ENCODE assay signal across 16 mouse cellular contexts in genomic region chr11:95340259-95340658, GRCm38 (mm10). TPM values are rescaled to one million over a fixed set of nuclear protein-coding genes. Genes with fewer than 3 reads are reported as not detected.
DNase-seq lines count a peak whose midpoint lies in the region; ATAC-seq and TF ChIP-seq lines count a peak whose summit lies in the region.
"Had no signal": no experiment of that assay in that cellular context is flagged by ENCODE, and none has a peak within 500 bp of the region (broad histone marks: within the 10 kb centered on the region; RNA-seq: fewer than 3 reads in every experiment).

No protein-coding gene starts in this region.

- H3K27me3 ChIP-seq in heart, embryonic 12.5 days (replicated peaks), result no peaks in the 10 kb centered on the region
- H3K27me3 ChIP-seq in lung, postnatal 0 days (replicated peaks; ENCODE audit: insufficient read depth, low read length), result no peaks in the 10 kb centered on the region
- no peaks in the 10 kb centered on the region for H3K27me3 ChIP-seq in limb, embryonic 12.5 days
- no peaks in the 10 kb centered on the region for H3K27me3 ChIP-seq in neural tube, embryonic 12.5 days (replicated peaks)

- no peak for TF ChIP-seq EP300 in lung, postnatal 0 days (IDR thresholded peaks at IDR 0.05)

- WGBS in heart, embryonic 12.5 days, result 65% methylated on average over 1 of the region's 1 CpGs
- 45% methylated on average over 1 of the region's 1 CpGs for WGBS in lung, postnatal 0 days
- 72% methylated on average over 1 of the region's 1 CpGs for WGBS in lung, adult 2 months
- WGBS in limb, embryonic 12.5 days, result 23% methylated on average over 1 of the region's 1 CpGs
- 66% methylated on average over 1 of the region's 1 CpGs for WGBS in neural tube, embryonic 12.5 days

- no peaks in the 10 kb centered on the region for H3K36me3 ChIP-seq in heart, embryonic 12.5 days
- no peaks in the 10 kb centered on the region for H3K36me3 ChIP-seq in lung, postnatal 0 days (ENCODE audit: insufficient read depth, low read length)
- no peaks in the 10 kb centered on the region for H3K36me3 ChIP-seq in limb, embryonic 12.5 days
- no peaks in the 10 kb centered on the region for H3K36me3 ChIP-seq in neural tube, embryonic 12.5 days
- H3K36me3 ChIP-seq: forebrain, embryonic 15.5 days had no signal

- H3K27ac ChIP-seq in heart, embryonic 12.5 days (ENCODE audit: poor library complexity, severe bottlenecking), result peak overlapping the region; percentile 72; the same call in 1 of the 2 replicates
- H3K27ac ChIP-seq in lung, postnatal 0 days (ENCODE audit: low read length), result no peak overlapping the region
- peak overlapping the region; percentile 51; the same call in 1 of the 2 replicates for H3K27ac ChIP-seq in limb, embryonic 12.5 days
- no peak overlapping the region for H3K27ac ChIP-seq in neural tube, embryonic 12.5 days
- H3K27ac ChIP-seq: forebrain, embryonic 15.5 days; kidney, postnatal 0 days had no signal

- no peak for TF ChIP-seq POLR2A in lung, adult 2 months (IDR thresholded peaks at IDR 0.05; ENCODE audit: borderline replicate concordance, extremely low read depth, low read depth, low read length)

- H3K4me2 ChIP-seq in heart, embryonic 12.5 days, result peak overlapping the region; percentile 53; the same call in 1 of the 2 replicates
- 0 out of 2 replicates have a peak overlapping the region, but pooled peaks have one; percentile 6 for H3K4me2 ChIP-seq in lung, postnatal 0 days (replicated peaks; ENCODE audit: low read depth, low read length)
- H3K4me2 ChIP-seq in limb, embryonic 12.5 days, result peak overlapping the region; percentile 75; the same call in 1 of the 2 replicates
- H3K4me2 ChIP-seq in neural tube, embryonic 12.5 days (replicated peaks), result peak overlapping the region; percentile 91; the same call in 1 of the 2 replicates
- H3K4me2 ChIP-seq: forebrain, embryonic 15.5 days had no signal

- intact Hi-C loops in heart, postnatal 36 days (cut with DNase I), result no loop called here

- peak overlapping the region; percentile 92 for H3K4me3 ChIP-seq in heart, embryonic 12.5 days
- H3K4me3 ChIP-seq in lung, postnatal 0 days (ENCODE audit: low read depth, low read length), result no peak overlapping the region
- no peak overlapping the region for H3K4me3 ChIP-seq in lung, adult 2 months (replicated peaks; ENCODE audit: extremely low read depth, low read depth, low read length)
- H3K4me3 ChIP-seq in limb, embryonic 12.5 days (replicated peaks), result no peak overlapping the region; the same call in 1 of the 2 replicates
- no peak overlapping the region for H3K4me3 ChIP-seq in neural tube, embryonic 12.5 days
- H3K4me3 ChIP-seq: forebrain, embryonic 15.5 days had no signal

- no peaks in the 10 kb centered on the region for H3K9me3 ChIP-seq in heart, embryonic 12.5 days (replicated peaks)
- no peaks in the 10 kb centered on the region for H3K9me3 ChIP-seq in lung, postnatal 0 days (ENCODE audit: low read length)
- H3K9me3 ChIP-seq in limb, embryonic 12.5 days, result no peaks in the 10 kb centered on the region
- H3K9me3 ChIP-seq in neural tube, embryonic 12.5 days, result no peaks in the 10 kb centered on the region
- H3K9me3 ChIP-seq: forebrain, embryonic 15.5 days had no signal

- DNase-seq in heart, postnatal 36 days, result no peak
- no peak for DNase-seq in lung, postnatal 0 days (ENCODE audit: low spot score)
- no peak for DNase-seq in lung, adult 2 months
- DNase-seq in right cerebral cortex, postnatal 10 days (ENCODE audit: low spot score in 2 of 2), result no peak
- DNase-seq in gastrocnemius, postnatal 4 days (ENCODE audit: low spot score in 2 of 2), result no peak
- DNase-seq: cerebellum, adult 2 months; layer of hippocampus, adult 9-11 months; left cerebral cortex, postnatal 4 days; right cerebral cortex, postnatal 4 days had no signal

- ATAC-seq in heart, embryonic 12.5 days (ENCODE audit: insufficient number of reproducible peaks, low FRiP score), result no peak
- no peak for ATAC-seq in lung, postnatal 0 days
- no peak for ATAC-seq in limb, embryonic 12.5 days (ENCODE audit: insufficient number of reproducible peaks, insufficient read depth, low FRiP score, low TSS enrichment, low read depth)
- ATAC-seq in neural tube, embryonic 12.5 days (ENCODE audit: low FRiP score, low read depth), result no peak
- ATAC-seq: activated CD4-positive, CD25-positive, alpha-beta regulatory T cell, adult 4 months; forebrain, embryonic 15.5 days; hindbrain, embryonic 16.5 days had no signal

- peaks cover 16% of the 10 kb centered on the region for H3K4me1 ChIP-seq in heart, embryonic 12.5 days (replicated peaks)
- H3K4me1 ChIP-seq in lung, postnatal 0 days (ENCODE audit: insufficient read depth, low read depth, low read length), result peaks cover 17% of the 10 kb centered on the region
- H3K4me1 ChIP-seq in lung, adult 2 months (ENCODE audit: control insufficient read depth, insufficient read depth, low read length), result peaks cover 13% of the 10 kb centered on the region
- H3K4me1 ChIP-seq in limb, embryonic 12.5 days (replicated peaks), result peaks cover 54% of the 10 kb centered on the region
- H3K4me1 ChIP-seq in neural tube, embryonic 12.5 days, result peaks cover 22% of the 10 kb centered on the region

- TF ChIP-seq CTCF in lung, postnatal 0 days (IDR thresholded peaks at IDR 0.05), result no peak
- TF ChIP-seq CTCF in lung, adult 2 months (IDR thresholded peaks at IDR 0.05; ENCODE audit: insufficient read depth, low read length), result no peak

- H3K9ac ChIP-seq in heart, embryonic 12.5 days, result no peak overlapping the region
- no peak overlapping the region for H3K9ac ChIP-seq in lung, postnatal 0 days (replicated peaks; ENCODE audit: low read depth)
- H3K9ac ChIP-seq in limb, embryonic 12.5 days (replicated peaks), result no peak overlapping the region
- H3K9ac ChIP-seq in neural tube, embryonic 12.5 days, result no peak overlapping the region

RNA-seq across cellular contexts. Expression of gene Fam117a, which starts 3.4 kb away (rescaled TPM):
- 12.9 and 13.9 TPM in 2 replicates for polyA plus RNA-seq in heart, embryonic 12.5 days (2016; fragmentation: Nextera tagmentation; extraction: Ambion mirVana)
- total RNA-seq in heart, postnatal 36 days (2021), result 10 to 100 TPM in 1 of 2 experiments, 1 to 10 TPM in 1; 7.0 to 10.3 TPM
- 20.4 and 21.6 TPM in 2 replicates for polyA plus RNA-seq in lung, postnatal 0 days (2015; fragmentation: Nextera tagmentation; extraction: Ambion mirVana)
- 55.8 and 59.8 TPM in 2 replicates for polyA plus RNA-seq in lung, adult 2 months (2012; rRNA removed)
- polyA plus RNA-seq in limb, embryonic 12.5 days (2016; fragmentation: Nextera tagmentation; extraction: Ambion mirVana), result 19.2 and 20.9 TPM in 2 replicates
- polyA plus RNA-seq in neural tube, embryonic 12.5 days (2016; fragmentation: Nextera tagmentation; extraction: Ambion mirVana), result 8.7 and 9.4 TPM in 2 replicates
- 10 to 100 TPM; 21.1 to 24.9 TPM for total RNA-seq in gastrocnemius, postnatal 4 days (2021)

RNA-seq across cellular contexts. Expression of gene Kat7, which starts 30.2 kb away (rescaled TPM):
- 56.0 and 58.3 TPM in 2 replicates for polyA plus RNA-seq in heart, embryonic 12.5 days (2016; fragmentation: Nextera tagmentation; extraction: Ambion mirVana)
- total RNA-seq in heart, postnatal 36 days (2021), result 10 to 100 TPM; 27.5 to 32.3 TPM
- 30.7 and 33.5 TPM in 2 replicates for polyA plus RNA-seq in lung, postnatal 0 days (2015; fragmentation: Nextera tagmentation; extraction: Ambion mirVana)
- polyA plus RNA-seq in lung, adult 2 months (2012; rRNA removed), result 21.5 and 37.2 TPM in 2 replicates
- polyA plus RNA-seq in limb, embryonic 12.5 days (2016; fragmentation: Nextera tagmentation; extraction: Ambion mirVana), result 77.7 and 79.4 TPM in 2 replicates
- 69.8 and 72.4 TPM in 2 replicates for polyA plus RNA-seq in neural tube, embryonic 12.5 days (2016; fragmentation: Nextera tagmentation; extraction: Ambion mirVana)
- 10 to 100 TPM; 44.2 to 44.4 TPM for total RNA-seq in gastrocnemius, postnatal 4 days (2021)

RNA-seq across cellular contexts. Expression of gene Slc35b1, which starts 44.2 kb away (rescaled TPM):
- polyA plus RNA-seq in heart, embryonic 12.5 days (2016; fragmentation: Nextera tagmentation; extraction: Ambion mirVana), result 86.0 and 86.5 TPM in 2 replicates
- total RNA-seq in heart, postnatal 36 days (2021), result 10 to 100 TPM; 35.7 to 37.6 TPM
- 87.3 and 96.8 TPM in 2 replicates for polyA plus RNA-seq in lung, postnatal 0 days (2015; fragmentation: Nextera tagmentation; extraction: Ambion mirVana)
- polyA plus RNA-seq in lung, adult 2 months (2012; rRNA removed), result 60.6 and 80.9 TPM in 2 replicates
- polyA plus RNA-seq in limb, embryonic 12.5 days (2016; fragmentation: Nextera tagmentation; extraction: Ambion mirVana), result 122 and 125 TPM in 2 replicates
- 127 and 129 TPM in 2 replicates for polyA plus RNA-seq in neural tube, embryonic 12.5 days (2016; fragmentation: Nextera tagmentation; extraction: Ambion mirVana)
- total RNA-seq in gastrocnemius, postnatal 4 days (2021), result 10 to 100 TPM; 47.4 to 49.3 TPM

Comparison
In these comparisons a context has a peak if more than half of its experiments do, and no peak if none do; other contexts are left out.
1. H3K27ac ChIP-seq: peak in heart, embryonic 12.5 days (single experiment) and limb, embryonic 12.5 days (single experiment); none in lung, postnatal 0 days (single experiment) and neural tube, embryonic 12.5 days (single experiment).
2. H3K4me2 ChIP-seq: peak in every context shown above with its lines; median percentile 91 in neural tube, embryonic 12.5 days; 75 in limb, embryonic 12.5 days; 53 in heart, embryonic 12.5 days; 6 in lung, postnatal 0 days.